Mouse (Mus musculus) heart, embryonic 13.5 days (tissue): ENCODE data around the gene Pde6h. TPM values are rescaled to one million over a fixed set of nuclear protein-coding genes. Genes with fewer than 3 reads are reported as not detected.

Experiments
- ATAC-seq: fragments of 200-750 bp; cut with Nextera tagmentation; 2 replicates; pipeline ENCODE4 v1.8.0; 2017; ENCODE audit warnings: moderate TSS enrichment; ENCODE audit not compliant: insufficient number of reproducible peaks, low FRiP score, low TSS enrichment; ENCODE audit errors: extremely low read depth
- H3K27ac ChIP-seq: fragments of 300-500 bp; sonication (generic); replicated peaks from 2 replicates; pipeline ENCODE4 v1.5.1; 2015; ENCODE audit warnings: moderate library complexity, mild to moderate bottlenecking, inconsistent platforms
- H3K27me3 ChIP-seq: fragments of 300-500 bp; sonication (generic); replicated peaks from 2 replicates; pipeline ENCODE4 v1.6.1; 2015; ENCODE audit warnings: mild to moderate bottlenecking, inconsistent platforms
- H3K36me3 ChIP-seq: fragments of 300-500 bp; sonication (generic); 2 replicates; pipeline ENCODE4 v1.6.1; 2015; ENCODE audit warnings: mild to moderate bottlenecking, inconsistent platforms
- H3K4me1 ChIP-seq: fragments of 300-500 bp; sonication (generic); 2 replicates; pipeline ENCODE4 v1.6.1; 2015; ENCODE audit warnings: inconsistent platforms
- H3K4me2 ChIP-seq: fragments of 300-500 bp; sonication (generic); 2 replicates; pipeline ENCODE4 v1.6.1; 2015; ENCODE audit warnings: inconsistent platforms, mild to moderate bottlenecking, moderate library complexity
- H3K4me3 ChIP-seq: fragments of 300-500 bp; sonication (generic); 2 replicates; pipeline ENCODE4 v1.5.1; 2015; ENCODE audit warnings: moderate library complexity, mild to moderate bottlenecking, inconsistent platforms
- H3K9ac ChIP-seq: fragments of 300-500 bp; sonication (generic); 2 replicates; pipeline ENCODE4 v1.6.1; 2015; ENCODE audit warnings: inconsistent platforms, mild to moderate bottlenecking, moderate library complexity
- H3K9me3 ChIP-seq: fragments of 300-500 bp; sonication (generic); 2 replicates; pipeline ENCODE4 v1.6.1; 2016; ENCODE audit warnings: inconsistent platforms
- WGBS: fragments of 180-500 bp; shearing (Covaris S2); methylation state at CpG from one replicate; pipeline ENCODE4 v1.1.7; 2015; ENCODE audit warnings: mixed read lengths; 5-methylcytosine and 5-hydroxymethylcytosine counted together
- polyA plus RNA-seq: library from polyadenylated mRNA; unstranded; fragments of >200 nt; fragmentation: Nextera tagmentation; extraction: Ambion mirVana; gene quantifications from 2 replicates; pipeline ENCODE4 v1.2.1, GENCODE M21; 2015

Gene Pde6h
- polyA plus RNA-seq, 1 experiment from 2014 or later, result not detected

DNA sequence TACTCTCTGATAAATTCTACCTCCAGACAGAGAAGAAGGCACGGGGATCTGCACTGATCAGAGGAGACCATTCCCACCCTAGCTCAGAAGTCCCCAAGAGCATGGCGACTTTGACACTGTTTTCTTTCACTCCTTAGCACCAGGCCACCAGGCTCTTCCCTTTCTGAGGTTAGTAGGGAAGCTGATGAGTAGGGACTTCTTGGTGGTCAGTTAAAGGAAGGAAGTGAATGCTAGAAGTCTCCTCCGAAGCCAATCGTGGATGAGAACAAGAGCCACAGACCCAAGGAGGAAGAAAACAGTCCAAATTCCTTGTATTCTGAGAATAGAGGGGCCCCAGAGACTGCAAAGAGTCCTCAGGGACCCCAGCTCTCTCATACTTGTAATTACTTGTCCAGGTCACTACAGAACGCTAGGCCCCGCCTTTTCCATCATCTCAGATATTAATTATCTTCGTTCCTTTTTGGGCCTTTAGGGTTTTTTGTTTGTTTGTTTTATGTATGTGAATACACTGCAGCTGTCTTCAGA is 65.0 kb downstream of the Pde6h start:
- WGBS, result 80% methylated on average over 7 of the region's 7 CpGs
- H3K27ac ChIP-seq, result no peak overlapping the region
- H3K9me3 ChIP-seq, result no peaks in the 10 kb centered on the region
- no peak overlapping the region for H3K4me2 ChIP-seq
- ATAC-seq, result no peak
- H3K4me3 ChIP-seq, result no peak overlapping the region
- no peaks in the 10 kb centered on the region for H3K36me3 ChIP-seq
- H3K4me1 ChIP-seq, result peaks cover 5% of the 10 kb centered on the region
- H3K27me3 ChIP-seq, result no peaks in the 10 kb centered on the region
- H3K9ac ChIP-seq, result no peak overlapping the region

DNA sequence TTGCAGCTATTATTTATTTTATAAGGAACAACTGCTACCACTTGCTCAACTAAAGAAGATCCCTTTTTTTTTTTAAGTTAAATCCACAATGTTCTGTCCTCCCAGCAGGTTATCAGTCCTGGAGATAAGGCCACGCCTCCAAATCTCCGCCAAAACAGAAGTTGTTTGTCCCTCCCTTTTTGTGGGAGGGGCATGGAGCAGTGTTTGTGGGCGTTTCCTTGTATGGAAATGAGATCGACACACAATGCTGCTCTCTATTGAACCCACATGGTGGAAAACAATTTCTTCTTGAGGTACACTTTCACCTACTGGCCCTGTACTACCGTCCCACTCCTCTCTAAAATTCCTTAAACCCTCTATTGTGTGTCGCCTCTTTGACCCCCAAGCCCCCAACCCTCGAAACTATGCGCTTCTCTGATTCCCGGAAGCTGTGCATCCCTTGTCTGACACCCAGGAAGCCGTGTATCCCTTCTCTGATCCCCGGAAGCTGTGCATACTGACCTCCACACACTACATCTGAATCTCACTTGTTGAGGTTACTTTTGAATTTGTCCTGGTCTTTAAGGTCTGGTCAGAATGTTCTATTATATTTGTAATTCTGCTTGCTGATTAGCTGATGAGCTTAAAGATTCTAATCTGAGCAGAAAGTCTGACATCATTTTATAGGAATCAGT is 66.3 kb downstream of the Pde6h start:
- no peak for ATAC-seq
- Histone ChIP-seq H3K4me1 (peaks cover 5% of the 10 kb centered on the region), H3K4me2 (peak overlapping the region; percentile 46), H3K36me3 (no peaks in the 10 kb centered on the region), H3K4me3 (no peak overlapping the region), H3K27ac (no peak overlapping the region), H3K9me3 (no peaks in the 10 kb centered on the region), H3K27me3 (no peaks in the 10 kb centered on the region), H3K9ac (no peak overlapping the region)
- 33% methylated on average over 11 of the region's 11 CpGs for WGBS

DNA sequence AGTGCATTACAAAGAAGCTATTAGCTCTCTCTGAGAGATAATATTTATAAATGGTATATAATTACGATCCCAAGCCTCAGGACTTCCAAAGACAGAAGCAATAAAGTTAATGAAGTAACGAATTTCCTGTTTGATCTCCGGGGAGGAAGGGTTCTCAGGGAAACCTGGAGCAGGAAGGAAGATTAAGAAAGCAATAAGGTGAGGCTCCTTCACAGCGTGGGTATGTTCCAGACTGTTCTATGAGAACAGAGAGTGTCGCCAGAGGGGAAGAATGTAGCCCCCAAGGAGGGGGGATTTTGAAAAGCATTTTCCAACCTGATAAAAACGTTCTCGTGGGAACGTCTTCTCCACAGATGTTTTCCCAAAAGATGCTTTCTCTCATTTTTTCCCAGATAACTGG is 66.9 kb downstream of the Pde6h start:
- no peak for ATAC-seq
- 40% methylated on average over 8 of the region's 8 CpGs for WGBS

DNA sequence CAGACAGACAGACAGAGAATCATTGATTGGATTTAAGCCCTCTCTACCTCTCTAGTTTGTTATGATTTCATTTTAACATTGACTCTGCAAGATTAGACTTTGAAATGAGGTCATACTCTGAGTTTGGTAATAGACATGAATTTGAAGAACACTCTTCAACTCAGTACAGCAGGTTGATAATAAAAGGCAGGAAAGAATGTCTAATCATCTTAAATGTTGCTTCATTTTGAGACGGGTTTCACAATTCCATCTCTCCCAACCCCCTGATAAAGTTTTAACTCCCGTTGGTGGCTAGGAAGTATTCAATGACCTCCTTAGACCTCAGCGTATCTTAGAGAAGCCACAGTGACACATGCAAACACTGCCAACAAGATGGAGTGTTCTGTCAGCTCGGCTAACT is 69.9 kb downstream of the Pde6h start:
- Histone ChIP-seq H3K27me3 (0 out of 2 replicates have a peak, but pooled peaks cover 3% of the 10 kb centered on the region), H3K4me2 (no peak overlapping the region), H3K36me3 (no peaks in the 10 kb centered on the region), H3K9ac (no peak overlapping the region), H3K9me3 (no peaks in the 10 kb centered on the region), H3K4me1 (peaks cover 16% of the 10 kb centered on the region), H3K27ac (no peak overlapping the region), H3K4me3 (no peak overlapping the region)
- WGBS, result 58% methylated on average over 4 of the region's 4 CpGs
- ATAC-seq, result no peak

More for the DNA sequence above, 66.9 kb downstream of the Pde6h start:
- Histone ChIP-seq H3K9me3 (no peaks in the 10 kb centered on the region), H3K9ac (no peak overlapping the region), H3K4me3 (no peak overlapping the region), H3K4me2 (no peak overlapping the region), H3K4me1 (peaks cover 5% of the 10 kb centered on the region), H3K27me3 (0 out of 2 replicates have a peak, but pooled peaks cover 3% of the 10 kb centered on the region), H3K36me3 (no peaks in the 10 kb centered on the region), H3K27ac (no peak overlapping the region)

- Histone ChIP-seq H3K36me3 (no peaks in the 10 kb centered on the region), H3K4me3 (no peak overlapping the region), H3K27me3 (0 out of 2 replicates have a peak, but pooled peaks cover 3% of the 10 kb centered on the region), H3K9ac (no peak overlapping the region), H3K4me2 (no peak overlapping the region), H3K9me3 (no peaks in the 10 kb centered on the region), H3K27ac (no peak overlapping the region), H3K4me1 (peaks cover 16% of the 10 kb centered on the region)
- ATAC-seq, result no peak
- WGBS, result 66% methylated on average over 8 of the region's 8 CpGs
Observed at GRCm38 (mm10) chr6:136995533-136995932, 71.9 kb downstream of the Pde6h start.

GRCm38 (mm10) chr6:136996336-136996735 is 72.7 kb downstream of the Pde6h start:
- 39% methylated on average over 5 of the region's 5 CpGs for WGBS
- ATAC-seq, result no peak

DNA sequence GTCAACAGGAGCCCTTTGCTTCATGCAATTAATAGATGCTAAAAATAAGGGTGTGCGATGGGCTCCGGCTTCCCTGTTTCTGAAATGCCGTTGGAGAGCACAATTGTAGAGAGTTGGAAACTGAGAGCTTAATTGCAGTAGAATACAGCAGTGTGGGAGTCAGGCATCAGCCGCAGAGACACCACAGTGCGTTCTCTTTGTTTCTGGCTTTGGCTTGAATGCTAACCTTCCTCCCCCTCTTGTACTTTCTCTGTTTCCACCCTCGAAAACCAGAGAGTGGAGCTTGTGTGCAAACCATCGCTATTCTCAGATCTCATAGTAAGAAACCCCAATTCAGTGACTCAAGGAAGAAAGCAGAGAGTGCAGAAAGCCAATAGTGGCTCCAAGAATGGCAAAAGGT is 74.5 kb downstream of the Pde6h start:
- ATAC-seq, result no peak
- 82% methylated on average over 7 of the region's 7 CpGs for WGBS
- no peaks in the 10 kb centered on the region for H3K36me3 ChIP-seq
- H3K4me1 ChIP-seq, result peaks cover 16% of the 10 kb centered on the region
- H3K27me3 ChIP-seq, result 0 out of 2 replicates have a peak, but pooled peaks cover 3% of the 10 kb centered on the region
- no peak overlapping the region for H3K27ac ChIP-seq
- H3K4me2 ChIP-seq, result no peak overlapping the region
- no peak overlapping the region for H3K9ac ChIP-seq
- no peaks in the 10 kb centered on the region for H3K9me3 ChIP-seq
- no peak overlapping the region for H3K4me3 ChIP-seq

More at GRCm38 (mm10) chr6:136996336-136996735, 72.7 kb downstream of the Pde6h start:
- no peak overlapping the region for H3K27ac ChIP-seq
- H3K4me2 ChIP-seq, result no peak overlapping the region
- H3K9ac ChIP-seq, result no peak overlapping the region
- 0 out of 2 replicates have a peak, but pooled peaks cover 3% of the 10 kb centered on the region for H3K27me3 ChIP-seq
- peaks cover 16% of the 10 kb centered on the region for H3K4me1 ChIP-seq
- H3K9me3 ChIP-seq, result no peaks in the 10 kb centered on the region
- H3K4me3 ChIP-seq, result no peak overlapping the region
- no peaks in the 10 kb centered on the region for H3K36me3 ChIP-seq

DNA sequence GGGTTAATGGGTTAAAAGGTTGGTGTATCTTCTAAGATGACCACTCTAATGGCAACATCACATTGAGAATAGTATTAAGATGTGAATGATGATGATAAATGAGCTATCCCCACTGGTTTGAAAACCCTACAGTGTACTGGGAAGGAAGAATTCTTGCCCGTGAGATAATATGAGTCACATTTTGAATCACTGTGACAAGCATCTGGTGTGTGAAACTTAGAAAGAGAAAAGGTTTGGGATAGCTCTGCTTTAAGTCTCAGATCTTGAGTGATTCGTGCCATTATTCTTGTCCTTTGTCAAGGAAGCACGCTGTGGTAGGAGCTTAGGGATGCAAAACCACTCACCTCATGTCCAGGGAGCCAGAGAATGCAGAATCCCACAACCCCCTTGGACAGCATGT is 75.4 kb downstream of the Pde6h start:
- WGBS, result 81% methylated on average over 3 of the region's 3 CpGs
- no peak for ATAC-seq
- Histone ChIP-seq H3K9me3 (no peaks in the 10 kb centered on the region), H3K4me1 (peaks cover 16% of the 10 kb centered on the region), H3K9ac (no peak overlapping the region), H3K4me3 (no peak overlapping the region), H3K36me3 (no peaks in the 10 kb centered on the region), H3K27me3 (0 out of 2 replicates have a peak, but pooled peaks cover 3% of the 10 kb centered on the region), H3K4me2 (no peak overlapping the region), H3K27ac (no peak overlapping the region)

- Histone ChIP-seq H3K4me3 (no peak overlapping the region), H3K36me3 (no peaks in the 10 kb centered on the region), H3K4me1 (peaks cover 16% of the 10 kb centered on the region), H3K9ac (no peak overlapping the region), H3K27ac (no peak overlapping the region), H3K27me3 (0 out of 2 replicates have a peak, but pooled peaks cover 3% of the 10 kb centered on the region), H3K4me2 (no peak overlapping the region), H3K9me3 (no peaks in the 10 kb centered on the region)
- WGBS, result 82% methylated on average over 15 of the region's 15 CpGs
- ATAC-seq, result no peak
Observed at GRCm38 (mm10) chr6:136999707-137000446, 76.2 kb downstream of the Pde6h start.

DNA sequence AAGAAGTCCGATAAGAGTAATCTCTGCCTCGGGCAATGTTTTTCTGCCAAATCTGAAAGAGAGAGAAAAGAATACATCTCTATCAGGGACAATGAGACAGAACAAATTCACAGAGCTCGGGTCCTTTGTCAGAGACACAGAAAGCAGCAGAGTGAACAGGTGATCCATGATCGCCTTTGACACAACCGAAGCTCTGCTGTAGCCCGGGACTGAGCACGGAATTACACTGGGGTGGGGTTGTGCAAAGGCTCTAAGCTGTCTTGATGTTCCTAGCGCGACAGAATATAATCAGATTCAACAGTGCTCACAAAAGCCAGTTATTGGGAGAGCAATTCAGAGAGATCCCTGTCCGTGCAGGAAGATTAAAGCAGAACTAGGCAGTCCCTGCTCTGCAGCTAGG is 77.1 kb downstream of the Pde6h start:
- Histone ChIP-seq H3K36me3 (no peaks in the 10 kb centered on the region), H3K27ac (no peak overlapping the region), H3K4me2 (peak overlapping the region; percentile 16; the same call in 1 of the 2 replicates), H3K4me3 (no peak overlapping the region), H3K9me3 (no peaks in the 10 kb centered on the region), H3K9ac (no peak overlapping the region), H3K4me1 (peaks cover 16% of the 10 kb centered on the region), H3K27me3 (no peaks in the 10 kb centered on the region)
- WGBS, result 66% methylated on average over 10 of the region's 10 CpGs
- no peak for ATAC-seq

GRCm38 (mm10) chr6:137001267-137002168 is 77.9 kb downstream of the Pde6h start:
- no peak overlapping the region for H3K9ac ChIP-seq
- ATAC-seq, result no peak
- 74% methylated on average over 6 of the region's 6 CpGs for WGBS
- no peaks in the 10 kb centered on the region for H3K9me3 ChIP-seq
- no peaks in the 10 kb centered on the region for H3K27me3 ChIP-seq
- H3K36me3 ChIP-seq, result no peaks in the 10 kb centered on the region
- no peak overlapping the region for H3K27ac ChIP-seq
- H3K4me3 ChIP-seq, result no peak overlapping the region
- H3K4me2 ChIP-seq, result no peak overlapping the region
- peaks cover 10% of the 10 kb centered on the region for H3K4me1 ChIP-seq
